Mouse (Mus musculus) liver, embryonic 11.5 days (tissue): Measurements from ENCODE around the gene Gm21958. TPM values are rescaled to one million over a fixed set of nuclear protein-coding genes. Genes with fewer than 3 reads are reported as not detected.
A peak's percentile ranks its signal among the peaks of the same experiment; 100 is the strongest.

Experiments used
- ATAC-seq: fragments of 200-750 bp; cut with Nextera tagmentation; replicated peaks from 2 replicates; pipeline ENCODE4 v1.8.0; 2017; ENCODE audit warnings: moderate number of reproducible peaks, mild to moderate bottlenecking, moderate TSS enrichment, moderate library complexity; ENCODE audit not compliant: low FRiP score
- DNase-seq: peaks from one replicate; pipeline ENCODE4 v3.0.0-alpha.2; 2017; ENCODE audit warnings: low spot score
- H3K27ac ChIP-seq: fragments of 300-500 bp; sonication (generic); 2 replicates; pipeline ENCODE4 v1.5.1; 2014; ENCODE audit warnings: mild to moderate bottlenecking, low read depth, low read length, control low read depth
- H3K27me3 ChIP-seq: fragments of 300-500 bp; sonication (generic); replicated peaks from 2 replicates; pipeline ENCODE4 v1.6.1; 2014; ENCODE audit warnings: low read length, mixed read lengths; ENCODE audit not compliant: control insufficient read depth, insufficient read depth
- H3K36me3 ChIP-seq: fragments of 300-500 bp; sonication (generic); 2 replicates; pipeline ENCODE4 v1.6.1; 2014; ENCODE audit warnings: mild to moderate bottlenecking, low read length, moderate library complexity, mixed read lengths; ENCODE audit not compliant: control insufficient read depth, insufficient read depth
- H3K4me1 ChIP-seq: fragments of 300-500 bp; sonication (generic); replicated peaks from 2 replicates; pipeline ENCODE4 v1.6.1; 2014; ENCODE audit warnings: low read length, mixed read lengths; ENCODE audit not compliant: control insufficient read depth, insufficient read depth
- H3K4me2 ChIP-seq: fragments of 300-500 bp; sonication (generic); 2 replicates; pipeline ENCODE4 v1.6.1; 2014; ENCODE audit warnings: mild to moderate bottlenecking, control low read depth, moderate library complexity
- H3K4me3 ChIP-seq: fragments of 300-500 bp; sonication (generic); 2 replicates; pipeline ENCODE4 v1.5.1; 2014; ENCODE audit warnings: low read depth, low read length, control low read depth
- H3K9ac ChIP-seq: fragments of 300-500 bp; sonication (generic); 2 replicates; pipeline ENCODE4 v1.6.1; 2014; ENCODE audit warnings: low read depth, low read length, control low read depth
- H3K9me3 ChIP-seq: fragments of 300-500 bp; sonication (generic); 2 replicates; pipeline ENCODE4 v1.6.1; 2016; ENCODE audit warnings: low read length, inconsistent platforms, mixed read lengths; ENCODE audit not compliant: control insufficient read depth
- WGBS: fragments of 180-500 bp; shearing (Covaris S2); extraction: QIAGEN DNeasy Blood & Tissue Kit; methylation state at CpG from one replicate; pipeline ENCODE4 v1.1.7; 2014; 5-methylcytosine and 5-hydroxymethylcytosine counted together
- polyA plus RNA-seq: library from polyadenylated mRNA; unstranded; fragments of >200 nt; fragmentation: Nextera tagmentation; extraction: Ambion mirVana; gene quantifications from 2 replicates; pipeline ENCODE4 v1.2.1, GENCODE M21; 2014

The Gm21958 gene
- polyA plus RNA-seq, 1 experiment from 2014 or later, result not detected

- Histone ChIP-seq H3K9me3 (no peaks in the 10 kb centered on the region), H3K9ac (no peak overlapping the region), H3K4me1 (no peaks in the 10 kb centered on the region), H3K4me2 (no peak overlapping the region), H3K4me3 (no peak overlapping the region), H3K27ac (no peak overlapping the region), H3K36me3 (peaks cover 72% of the 10 kb centered on the region), H3K27me3 (no peaks in the 10 kb centered on the region)
- no peak for DNase-seq
- ATAC-seq, result no peak
- WGBS, result 65% methylated on average over 5 of the region's 5 CpGs
These were observed 31.6 kb upstream of the Gm21958 start for GRCm38 (mm10) chr3:54745799-54746198.

- H3K36me3 ChIP-seq, result peaks cover 56% of the 10 kb centered on the region
- H3K27me3 ChIP-seq, result no peaks in the 10 kb centered on the region
- no peak overlapping the region for H3K4me3 ChIP-seq
- no peak overlapping the region for H3K9ac ChIP-seq
- 96% methylated on average over 11 of the region's 11 CpGs for WGBS
- DNase-seq (no peak), ATAC-seq (no peak)
- no peak overlapping the region for H3K27ac ChIP-seq
- H3K4me2 ChIP-seq, result no peak overlapping the region
- H3K9me3 ChIP-seq, result no peaks in the 10 kb centered on the region
- no peaks in the 10 kb centered on the region for H3K4me1 ChIP-seq
These were observed 27.8 kb upstream of the Gm21958 start for GRCm38 (mm10) chr3:54741965-54742364.

- no peak overlapping the region for H3K4me2 ChIP-seq
- no peak for DNase-seq
- 93% methylated on average over 8 of the region's 8 CpGs for WGBS
These were observed 23.2 kb upstream of the Gm21958 start for GRCm38 (mm10) chr3:54737317-54737716.

GRCm38 (mm10) chr3:54736101-54736927 lies 22.2 kb upstream of the Gm21958 start:
- Histone ChIP-seq H3K27me3 (no peaks in the 10 kb centered on the region), H3K27ac (peak overlapping the region; percentile 99; the same call in 1 of the 2 replicates), H3K4me3 (peak overlapping the region; percentile 94), H3K4me2 (peak overlapping the region; percentile 71), H3K9me3 (no peaks in the 10 kb centered on the region), H3K9ac (peak overlapping the region; percentile 97), H3K4me1 (peaks cover 11% of the 10 kb centered on the region), H3K36me3 (peaks cover 25% of the 10 kb centered on the region)
- 52% methylated on average over 18 of the region's 18 CpGs for WGBS
- ATAC-seq (no peak), DNase-seq (no peak)

More at GRCm38 (mm10) chr3:54737317-54737716, 23.2 kb upstream of the Gm21958 start:
- Histone ChIP-seq H3K4me3 (no peak overlapping the region), H3K27me3 (no peaks in the 10 kb centered on the region), H3K4me1 (peaks cover 11% of the 10 kb centered on the region), H3K36me3 (peaks cover 26% of the 10 kb centered on the region), H3K27ac (no peak overlapping the region), H3K9me3 (no peaks in the 10 kb centered on the region), H3K9ac (no peak overlapping the region)
- no peak for ATAC-seq

- DNase-seq (peak; percentile 94), ATAC-seq (peak; percentile 84)
- Histone ChIP-seq H3K27me3 (no peaks in the 10 kb centered on the region), H3K4me2 (peak within 1 kb of the TSS; percentile 71), H3K9ac (peak within 1 kb of the TSS; percentile 97), H3K9me3 (no peaks in the 10 kb centered on the region), H3K4me1 (peaks cover 11% of the 10 kb centered on the region), H3K36me3 (peaks cover 17% of the 10 kb centered on the region), H3K4me3 (peak within 1 kb of the TSS; percentile 94), H3K27ac (peak within 1 kb of the TSS; percentile 99)
- under 1% methylated on average over 61 of the region's 65 CpGs for WGBS
These were observed 21.3 kb upstream of the Gm21958 start, which contains the start of the genes Exosc8 and Alg5 for GRCm38 (mm10) chr3:54735247-54736046. TSS of gene Exosc8 (minus strand) at chr3:54735393. TSS of gene Alg5 (plus strand) at chr3:54735539.

- peak overlapping the region; percentile 97 for H3K9ac ChIP-seq
- peak overlapping the region; percentile 71 for H3K4me2 ChIP-seq
- DNase-seq, result peak; percentile 87
- no peaks in the 10 kb centered on the region for H3K9me3 ChIP-seq
- no peaks in the 10 kb centered on the region for H3K27me3 ChIP-seq
- H3K27ac ChIP-seq, result peak overlapping the region; percentile 99
- peak; percentile 91 for ATAC-seq
- peaks cover 24% of the 10 kb centered on the region for H3K36me3 ChIP-seq
- under 1% methylated on average over 84 of the region's 84 CpGs for WGBS
- H3K4me1 ChIP-seq, result peaks cover 11% of the 10 kb centered on the region
- peak overlapping the region; percentile 94 for H3K4me3 ChIP-seq
These were observed 20.5 kb upstream of the Gm21958 start for GRCm38 (mm10) chr3:54734411-54735246.

- Histone ChIP-seq H3K9ac (no peak overlapping the region), H3K27me3 (no peaks in the 10 kb centered on the region), H3K36me3 (peaks cover 34% of the 10 kb centered on the region), H3K4me2 (no peak overlapping the region), H3K4me1 (peaks cover 11% of the 10 kb centered on the region), H3K27ac (no peak overlapping the region), H3K9me3 (no peaks in the 10 kb centered on the region), H3K4me3 (no peak overlapping the region)
- WGBS, result 74% methylated on average over 4 of the region's 4 CpGs
- DNase-seq (no peak), ATAC-seq (no peak)
These were observed 18.2 kb upstream of the Gm21958 start for GRCm38 (mm10) chr3:54732371-54732770.

- ATAC-seq (no peak), DNase-seq (no peak)
- Histone ChIP-seq H3K27me3 (no peaks in the 10 kb centered on the region), H3K36me3 (peaks cover 35% of the 10 kb centered on the region), H3K4me3 (no peak overlapping the region), H3K27ac (no peak overlapping the region), H3K4me2 (no peak overlapping the region), H3K9me3 (no peaks in the 10 kb centered on the region), H3K9ac (no peak overlapping the region), H3K4me1 (peaks cover 11% of the 10 kb centered on the region)
- 88% methylated on average over 8 of the region's 8 CpGs for WGBS
These were observed 17.5 kb upstream of the Gm21958 start for GRCm38 (mm10) chr3:54731626-54732150.
